In the genomic region with DNA sequence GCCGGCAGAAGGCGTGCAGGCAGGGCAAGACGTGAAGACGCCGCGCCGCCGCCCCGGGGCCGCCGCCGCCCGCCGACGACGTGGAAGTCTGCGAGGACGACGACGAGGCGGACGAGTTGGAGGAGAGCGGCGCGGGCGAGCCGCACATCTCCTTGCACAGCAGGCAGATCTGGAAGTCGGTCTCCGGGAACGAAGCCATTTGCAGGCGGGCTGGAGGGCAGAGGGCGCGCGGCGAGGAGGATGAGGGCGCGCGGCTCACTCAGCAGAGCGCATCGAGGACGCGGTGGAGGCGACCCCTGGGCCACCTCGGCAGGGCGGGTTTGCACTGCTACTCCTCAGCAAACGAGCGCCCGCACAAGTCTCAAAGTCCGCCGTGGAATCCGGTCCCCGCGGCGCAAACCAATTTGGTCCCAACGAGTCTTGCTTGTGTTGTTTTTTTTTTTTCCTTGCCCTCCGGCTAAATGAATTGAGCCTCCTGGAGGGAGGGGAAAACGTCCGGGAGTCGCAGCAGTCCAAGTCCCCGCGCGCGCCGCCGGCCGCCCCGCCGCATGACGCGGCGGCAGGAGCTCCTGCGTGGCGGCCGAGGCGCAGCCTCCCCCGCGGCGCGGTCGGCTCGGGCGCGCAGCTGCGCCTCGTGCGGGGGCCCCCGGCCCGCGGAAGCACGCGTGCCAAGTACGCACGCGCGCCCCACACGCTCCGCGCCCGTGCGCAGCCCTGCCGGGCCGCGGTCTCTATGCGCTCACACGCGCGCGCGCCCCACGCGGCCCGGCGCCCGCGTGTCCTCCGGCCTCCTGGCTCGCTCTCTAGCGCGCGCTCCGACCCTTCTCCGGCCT, we compare ENCODE assay signal across 9 mouse cellular contexts. TPM values are rescaled to one million over a fixed set of nuclear protein-coding genes. Genes with fewer than 3 reads are reported as not detected.
DNase-seq lines count a peak whose midpoint lies in the region; ATAC-seq and TF ChIP-seq lines count a peak whose summit lies in the region.
"Had no signal": no experiment of that assay in that cellular context is flagged by ENCODE, and none has a peak within 500 bp of the region (broad histone marks: within the 10 kb centered on the region; RNA-seq: fewer than 3 reads in every experiment).

No protein-coding gene starts in this region.

- DNase-seq in heart, postnatal 36 days = no peak
- peak; percentile 83 for DNase-seq in ES-CJ7 (ENCODE audit: low read depth, low spot score)
- DNase-seq in limb, embryonic 11.5 days (ENCODE audit: low spot score) = peak; percentile 76
- no peak for DNase-seq in cerebellum, postnatal 25 days
- DNase-seq in adrenal gland, postnatal 36 days = no peak

- peak overlapping the region; percentile 65 for H3K9ac ChIP-seq in heart, embryonic 14.5 days (ENCODE audit: low read length)
- peak overlapping the region; percentile 97 for H3K9ac ChIP-seq in limb, embryonic 11.5 days (ENCODE audit: low read length)
- H3K9ac ChIP-seq in neural tube, embryonic 14.5 days (replicated peaks; ENCODE audit: low read depth, low read length) = peak overlapping the region; percentile 66

- peak overlapping the region; percentile 96 for H3K4me2 ChIP-seq in heart, embryonic 14.5 days (ENCODE audit: low read length)
- peak overlapping the region; percentile 94 for H3K4me2 ChIP-seq in limb, embryonic 11.5 days (ENCODE audit: low read depth, severe bottlenecking)
- H3K4me2 ChIP-seq in neural tube, embryonic 14.5 days (ENCODE audit: low read depth, low read length) = peak overlapping the region; percentile 79

- H3K36me3 ChIP-seq in heart, embryonic 14.5 days (ENCODE audit: control insufficient read depth, insufficient read depth, low read length) = no peaks in the 10 kb centered on the region
- H3K36me3 ChIP-seq in limb, embryonic 11.5 days (ENCODE audit: control insufficient read depth, insufficient read depth, low read length) = no peaks in the 10 kb centered on the region
- no peaks in the 10 kb centered on the region for H3K36me3 ChIP-seq in neural tube, embryonic 14.5 days (ENCODE audit: control insufficient read depth, insufficient read depth, low read length)

- peaks cover 61% of the 10 kb centered on the region for H3K27me3 ChIP-seq in heart, embryonic 14.5 days (ENCODE audit: control insufficient read depth, insufficient read depth, low read length)
- no peaks in the 10 kb centered on the region for H3K27me3 ChIP-seq in limb, embryonic 11.5 days (ENCODE audit: control insufficient read depth, insufficient read depth, low read length)
- H3K27me3 ChIP-seq in neural tube, embryonic 14.5 days (ENCODE audit: control insufficient read depth, insufficient read depth, low read length) = peaks cover 19% of the 10 kb centered on the region

- H3K4me3 ChIP-seq in heart, embryonic 14.5 days (ENCODE audit: control insufficient read depth in 1 of 2, insufficient read depth in 1 of 2, low read depth in 1 of 2, low read length in 2 of 2) = peak overlapping the region; percentile 55 to 67
- peak overlapping the region; percentile 39 for H3K4me3 ChIP-seq in embryonic fibroblast, embryonic 13.5 days (ENCODE audit: insufficient read depth, low read length)
- peak overlapping the region; percentile 82 for H3K4me3 ChIP-seq in limb, embryonic 11.5 days (ENCODE audit: low read depth, low read length)
- peak overlapping the region; percentile 58 for H3K4me3 ChIP-seq in neural tube, embryonic 14.5 days (ENCODE audit: low read depth, low read length)

- TF ChIP-seq CTCF in embryonic fibroblast, embryonic 13.5 days (IDR thresholded peaks at IDR 0.05; ENCODE audit: borderline replicate concordance, insufficient read depth, low read length) = no peak

- TF ChIP-seq POLR2A in embryonic fibroblast, embryonic 13.5 days (IDR thresholded peaks at IDR 0.05; ENCODE audit: low read depth, low read length) = no peak

- intact Hi-C loops in heart, postnatal 36 days (cut with DNase I) = no loop called here

- no peak; the same call in 1 of the 2 replicates for ATAC-seq in heart, embryonic 14.5 days (ENCODE audit: insufficient number of reproducible peaks, insufficient read depth, low FRiP score, low read depth)
- peak; percentile 24; the same call in 1 of the 2 replicates for ATAC-seq in limb, embryonic 11.5 days (ENCODE audit: insufficient number of reproducible peaks, low FRiP score, low TSS enrichment, low read depth)
- peak; percentile 83 for ATAC-seq in neural tube, embryonic 14.5 days (ENCODE audit: low read depth)

- no peak overlapping the region for H3K27ac ChIP-seq in heart, embryonic 14.5 days (replicated peaks in 1 of 2; ENCODE audit: control insufficient read depth in 1 of 2, insufficient read depth in 1 of 2, low read depth in 2 of 2, low read length in 2 of 2)
- H3K27ac ChIP-seq in embryonic fibroblast, embryonic 13.5 days (ENCODE audit: insufficient read depth, low read length) = no peak overlapping the region; the same call in 1 of the 2 replicates
- peak overlapping the region; percentile 99 for H3K27ac ChIP-seq in limb, embryonic 11.5 days (replicated peaks; ENCODE audit: low read depth, low read length)
- peak overlapping the region; percentile 69 for H3K27ac ChIP-seq in neural tube, embryonic 14.5 days (ENCODE audit: low read depth, low read length)

- peaks cover 2 to 26% of the 10 kb centered on the region in 2 experiments; a peak in 3 of 4 replicates for H3K4me1 ChIP-seq in heart, embryonic 14.5 days (ENCODE audit: control insufficient read depth in 2 of 2, insufficient read depth in 2 of 2, low read length in 2 of 2)
- no peaks in the 10 kb centered on the region for H3K4me1 ChIP-seq in embryonic fibroblast, embryonic 13.5 days (ENCODE audit: control insufficient read depth, insufficient read depth, low read length)
- peaks cover 11% of the 10 kb centered on the region for H3K4me1 ChIP-seq in limb, embryonic 11.5 days (ENCODE audit: control insufficient read depth, insufficient read depth, low read length)
- H3K4me1 ChIP-seq in neural tube, embryonic 14.5 days (ENCODE audit: control insufficient read depth, insufficient read depth, low read length) = peaks cover 16% of the 10 kb centered on the region; the same call in 1 of the 2 replicates

- H3K9me3 ChIP-seq in heart, embryonic 14.5 days (ENCODE audit: control insufficient read depth, low read length) = no peaks in the 10 kb centered on the region
- no peaks in the 10 kb centered on the region for H3K9me3 ChIP-seq in limb, embryonic 11.5 days (ENCODE audit: control insufficient read depth, low read length)
- no peaks in the 10 kb centered on the region for H3K9me3 ChIP-seq in neural tube, embryonic 14.5 days (ENCODE audit: control insufficient read depth, low read length)

- under 1% methylated on average over 107 of the region's 122 CpGs for WGBS in heart, embryonic 14.5 days
- WGBS in limb, embryonic 11.5 days = under 1% methylated on average over 109 of the region's 122 CpGs
- WGBS in neural tube, embryonic 14.5 days = under 1% methylated on average over 89 of the region's 122 CpGs

RNA-seq across cellular contexts. Expression of a gene that starts 1.0 kb away (rescaled TPM):
- polyA plus RNA-seq in heart, embryonic 14.5 days (2014; fragmentation: Nextera tagmentation; extraction: Ambion mirVana) = 0.05 TPM in 1 of 2 replicates, not detected in the other
- not detected for total RNA-seq in heart, postnatal 36 days (2021)
- polyA plus RNA-seq in embryonic fibroblast, embryonic 13.5 days (2011; ENCODE audit: insufficient read length, low read depth, missing spikeins) = 1.1 and 1.2 TPM in 2 replicates
- 3.7 and 4.0 TPM in 2 replicates for polyA plus RNA-seq in limb, embryonic 11.5 days (2014; fragmentation: Nextera tagmentation; extraction: Ambion mirVana)
- 0.28 and 0.32 TPM in 2 replicates for polyA plus RNA-seq in neural tube, embryonic 14.5 days (2014; fragmentation: Nextera tagmentation; extraction: Ambion mirVana)
- under 1 TPM in 1 of 2 experiments, not detected in 1; 0.03 TPM for total RNA-seq in adrenal gland, postnatal 36 days (2021)

RNA-seq across cellular contexts. Expression of a gene that starts 47.6 kb away (rescaled TPM):
- polyA plus RNA-seq in heart, embryonic 14.5 days (2014; fragmentation: Nextera tagmentation; extraction: Ambion mirVana) = 0.77 and 2.7 TPM in 2 replicates
- total RNA-seq in heart, postnatal 36 days (2021) = not detected
- not detected in 2 replicates for polyA plus RNA-seq in embryonic fibroblast, embryonic 13.5 days (2011; ENCODE audit: insufficient read length, low read depth, missing spikeins)
- polyA plus RNA-seq in limb, embryonic 11.5 days (2014; fragmentation: Nextera tagmentation; extraction: Ambion mirVana) = 0.37 and 0.67 TPM in 2 replicates
- polyA plus RNA-seq in neural tube, embryonic 14.5 days (2014; fragmentation: Nextera tagmentation; extraction: Ambion mirVana) = not detected in 2 replicates
- not detected for total RNA-seq in adrenal gland, postnatal 36 days (2021)
- total RNA-seq: left cerebral cortex, postnatal 10 days had no signal

RNA-seq across cellular contexts. Expression of a gene that starts 58.4 kb away (rescaled TPM):
- not detected in 2 replicates for polyA plus RNA-seq in heart, embryonic 14.5 days (2014; fragmentation: Nextera tagmentation; extraction: Ambion mirVana)
- total RNA-seq in heart, postnatal 36 days (2021) = not detected
- polyA plus RNA-seq in embryonic fibroblast, embryonic 13.5 days (2011; ENCODE audit: insufficient read length, low read depth, missing spikeins) = not detected in 2 replicates
- 0.07 and 0.08 TPM in 2 replicates for polyA plus RNA-seq in limb, embryonic 11.5 days (2014; fragmentation: Nextera tagmentation; extraction: Ambion mirVana)
- polyA plus RNA-seq in neural tube, embryonic 14.5 days (2014; fragmentation: Nextera tagmentation; extraction: Ambion mirVana) = not detected in 2 replicates
- total RNA-seq in adrenal gland, postnatal 36 days (2021) = not detected
- total RNA-seq: left cerebral cortex, postnatal 10 days had no signal

Comparison
In these comparisons a context has a peak if more than half of its experiments do, and no peak if none do; other contexts are left out.
1. H3K27ac ChIP-seq: peak in limb, embryonic 11.5 days (single experiment) and neural tube, embryonic 14.5 days (single experiment); none in heart, embryonic 14.5 days (0 of 2) and embryonic fibroblast, embryonic 13.5 days (single experiment).
2. DNase-seq: peak in ES-CJ7 (single experiment) and limb, embryonic 11.5 days (single experiment); none in heart, postnatal 36 days (0 of 2), cerebellum, postnatal 25 days (0 of 2) and adrenal gland, postnatal 36 days (0 of 2).
3. Peak in every context shown above with its lines, with median percentiles within 50 percentile points of each other: H3K4me2 ChIP-seq, H3K4me3 ChIP-seq and H3K9ac ChIP-seq.